In genomic region chr12:109454137-109454536, GRCm38 (mm10) we compare ENCODE assay signal across 10 mouse cellular contexts. TPM values are rescaled to one million over a fixed set of nuclear protein-coding genes. Genes with fewer than 3 reads are reported as not detected.
A peak's percentile ranks its signal among the peaks of the same experiment; 100 is the strongest.
DNase-seq lines count a peak whose midpoint lies in the region; ATAC-seq and TF ChIP-seq lines count a peak whose summit lies in the region.
"Had no signal": no experiment of that assay in that cellular context is flagged by ENCODE, and none has a peak within 500 bp of the region (broad histone marks: within the 10 kb centered on the region; RNA-seq: fewer than 3 reads in every experiment).

No protein-coding gene starts in this region.

- peak overlapping the region; percentile 82 for H3K27ac ChIP-seq in liver, embryonic 11.5 days (ENCODE audit: low read depth, low read length)
- H3K27ac ChIP-seq in forebrain, postnatal 0 days (ENCODE audit: low read depth, low read length): no peak overlapping the region
- peak overlapping the region; percentile 72; the same call in 1 of the 2 replicates for H3K27ac ChIP-seq in limb, embryonic 15.5 days
- peak overlapping the region; percentile 70; the same call in 1 of the 2 replicates for H3K27ac ChIP-seq in stomach, embryonic 14.5 days (ENCODE audit: low read length)
- H3K27ac ChIP-seq: heart, adult 2 months had no signal

- H3K36me3 ChIP-seq in liver, embryonic 11.5 days (ENCODE audit: control insufficient read depth, insufficient read depth, low read length): peaks cover 4% of the 10 kb centered on the region; the same call in 1 of the 2 replicates
- no peaks in the 10 kb centered on the region for H3K36me3 ChIP-seq in forebrain, postnatal 0 days (ENCODE audit: insufficient read depth)
- H3K36me3 ChIP-seq in limb, embryonic 15.5 days: no peaks in the 10 kb centered on the region
- H3K36me3 ChIP-seq in stomach, embryonic 14.5 days (ENCODE audit: control insufficient read depth, insufficient read depth, low read length): no peaks in the 10 kb centered on the region

- peak overlapping the region; percentile 58 for H3K4me2 ChIP-seq in liver, embryonic 11.5 days
- no peak overlapping the region for H3K4me2 ChIP-seq in forebrain, postnatal 0 days (ENCODE audit: low read depth)
- peak overlapping the region; percentile 88 for H3K4me2 ChIP-seq in limb, embryonic 15.5 days
- peak overlapping the region; percentile 84 for H3K4me2 ChIP-seq in stomach, embryonic 14.5 days (replicated peaks; ENCODE audit: low read depth, low read length)

- TF ChIP-seq CTCF in forebrain, postnatal 0 days (IDR thresholded peaks at IDR 0.05; ENCODE audit: low read depth): no peak

- no peaks in the 10 kb centered on the region for H3K9me3 ChIP-seq in liver, embryonic 11.5 days (ENCODE audit: control insufficient read depth, low read length)
- H3K9me3 ChIP-seq in forebrain, postnatal 0 days (ENCODE audit: low read length): no peaks in the 10 kb centered on the region
- H3K9me3 ChIP-seq in limb, embryonic 15.5 days: no peaks in the 10 kb centered on the region
- H3K9me3 ChIP-seq in stomach, embryonic 14.5 days (ENCODE audit: control insufficient read depth, low read depth, low read length): no peaks in the 10 kb centered on the region

- H3K4me1 ChIP-seq in liver, embryonic 11.5 days (replicated peaks; ENCODE audit: control insufficient read depth, insufficient read depth, low read length): peaks cover 31% of the 10 kb centered on the region
- peaks cover 9% of the 10 kb centered on the region for H3K4me1 ChIP-seq in forebrain, postnatal 0 days (ENCODE audit: insufficient read depth)
- H3K4me1 ChIP-seq in limb, embryonic 15.5 days: peaks cover 82% of the 10 kb centered on the region
- peaks cover 51% of the 10 kb centered on the region for H3K4me1 ChIP-seq in stomach, embryonic 14.5 days (ENCODE audit: control insufficient read depth, insufficient read depth, low read length)

- WGBS in liver, embryonic 11.5 days: 8% methylated on average over 13 of the region's 13 CpGs
- 20% methylated on average over 13 of the region's 13 CpGs for WGBS in forebrain, postnatal 0 days
- WGBS in limb, embryonic 15.5 days: 18% methylated on average over 13 of the region's 13 CpGs
- 23% methylated on average over 13 of the region's 13 CpGs for WGBS in stomach, embryonic 14.5 days

- peak overlapping the region; percentile 66 for H3K9ac ChIP-seq in liver, embryonic 11.5 days (ENCODE audit: low read depth, low read length)
- no peak overlapping the region for H3K9ac ChIP-seq in forebrain, postnatal 0 days
- peak overlapping the region; percentile 71 for H3K9ac ChIP-seq in limb, embryonic 15.5 days
- H3K9ac ChIP-seq in stomach, embryonic 14.5 days (replicated peaks; ENCODE audit: low read depth, low read length): peak overlapping the region; percentile 75

- H3K27me3 ChIP-seq in liver, embryonic 11.5 days (replicated peaks; ENCODE audit: control insufficient read depth, insufficient read depth, low read length): peaks cover 83% of the 10 kb centered on the region
- peaks cover 62% of the 10 kb centered on the region for H3K27me3 ChIP-seq in forebrain, postnatal 0 days (ENCODE audit: insufficient read depth, low read length)
- H3K27me3 ChIP-seq in limb, embryonic 15.5 days: peaks cover 51% of the 10 kb centered on the region
- H3K27me3 ChIP-seq in stomach, embryonic 14.5 days (ENCODE audit: control insufficient read depth, insufficient read depth, low read length): no peaks in the 10 kb centered on the region

- H3K4me3 ChIP-seq in liver, embryonic 11.5 days (ENCODE audit: low read depth, low read length): peak overlapping the region; percentile 56
- H3K4me3 ChIP-seq in forebrain, postnatal 0 days (ENCODE audit: low read depth, low read length): peak overlapping the region; percentile 44
- H3K4me3 ChIP-seq in limb, embryonic 15.5 days: peak overlapping the region; percentile 56
- H3K4me3 ChIP-seq in stomach, embryonic 14.5 days (ENCODE audit: low read depth, low read length): peak overlapping the region; percentile 50
- H3K4me3 ChIP-seq: heart, adult 2 months had no signal

- ATAC-seq in liver, embryonic 11.5 days (replicated peaks; ENCODE audit: low FRiP score): no peak
- no peak for ATAC-seq in forebrain, postnatal 0 days
- ATAC-seq in limb, embryonic 15.5 days (ENCODE audit: insufficient number of reproducible peaks, low FRiP score, low TSS enrichment, low read depth): no peak
- ATAC-seq in stomach, embryonic 14.5 days (ENCODE audit: insufficient number of reproducible peaks, insufficient read depth, low FRiP score, low read depth): no peak
- ATAC-seq in monocyte, adult 5-6 weeks (replicated peaks; ENCODE audit: insufficient number of reproducible peaks, low FRiP score, low TSS enrichment, poor library complexity, severe bottlenecking): no peak

- DNase-seq in liver, embryonic 11.5 days (ENCODE audit: low spot score): no peak
- DNase-seq in liver: no peak
- no peak for DNase-seq in forebrain, postnatal 0 days
- DNase-seq in right cerebral cortex, postnatal 14 days: no peak
- DNase-seq: adrenal gland, postnatal 36 days; cerebellum, postnatal 36 days; heart, adult 2 months had no signal

RNA-seq across cellular contexts. Expression of gene Dlk1, which starts 1.5 kb away (rescaled TPM):
- 744 and 770 TPM in 2 replicates for polyA plus RNA-seq in liver, embryonic 11.5 days (2014; fragmentation: Nextera tagmentation; extraction: Ambion mirVana)
- total RNA-seq in forebrain, postnatal 0 days (2014; rRNA removed): 16.5 and 35.8 TPM in 2 replicates
- 12.6 and 18.8 TPM in 2 replicates for polyA plus RNA-seq in forebrain, postnatal 0 days (2015; fragmentation: Nextera tagmentation; extraction: Ambion mirVana)
- 599 and 855 TPM in 2 replicates for polyA plus RNA-seq in limb, embryonic 15.5 days (2015; fragmentation: Nextera tagmentation; extraction: Ambion mirVana)
- polyA plus RNA-seq in stomach, embryonic 14.5 days (2014; fragmentation: Nextera tagmentation; extraction: Ambion mirVana): 477 and 553 TPM in 2 replicates
- total RNA-seq in monocyte, adult 5-6 weeks (2017): not detected in 3 replicates

Comparison
In these comparisons a context has a peak if more than half of its experiments do, and no peak if none do; other contexts are left out.
1. RNA of gene Dlk1, which starts 1.5 kb away (polyA plus RNA-seq): 744 to 770 TPM in liver, embryonic 11.5 days, 599 to 855 TPM in limb, embryonic 15.5 days and 477 to 553 TPM in stomach, embryonic 14.5 days; 12.6 to 18.8 TPM in forebrain, postnatal 0 days; every median in the first group is over 10 times any median in the second.
2. Peak in every context shown above with its lines, with median percentiles within 50 percentile points of each other: H3K4me3 ChIP-seq.